Mouse (Mus musculus) liver, embryonic 12.5 days (tissue): ENCODE results near the gene Myh6. TPM values are rescaled to one million over a fixed set of nuclear protein-coding genes. Genes with fewer than 3 reads are reported as not detected.

Experiments
- ATAC-seq: fragments of 200-750 bp; cut with Nextera tagmentation; 2 replicates; pipeline ENCODE4 v1.8.0; 2017; ENCODE audit warnings: moderate number of reproducible peaks, mild to moderate bottlenecking, moderate library complexity
- H3K27ac ChIP-seq: fragments of 300-500 bp; sonication (generic); 2 replicates; pipeline ENCODE4 v1.5.1; 2016; ENCODE audit warnings: mild to moderate bottlenecking
- H3K27me3 ChIP-seq: fragments of 300-500 bp; sonication (generic); replicated peaks from 2 replicates; pipeline ENCODE4 v1.6.1; 2016; ENCODE audit warnings: mild to moderate bottlenecking, moderate library complexity
- H3K36me3 ChIP-seq: fragments of 300-500 bp; sonication (generic); 2 replicates; pipeline ENCODE4 v1.6.1; 2016; ENCODE audit warnings: mild to moderate bottlenecking, moderate library complexity
- H3K4me1 ChIP-seq: fragments of 300-500 bp; sonication (generic); 2 replicates; pipeline ENCODE4 v1.6.1; 2016
- H3K4me2 ChIP-seq: fragments of 300-500 bp; sonication (generic); 2 replicates; pipeline ENCODE4 v1.6.1; 2016; ENCODE audit warnings: mild to moderate bottlenecking, moderate library complexity
- H3K4me3 ChIP-seq: fragments of 300-500 bp; sonication (generic); 2 replicates; pipeline ENCODE4 v1.5.1; 2016; ENCODE audit warnings: mild to moderate bottlenecking, moderate library complexity
- H3K9ac ChIP-seq: fragments of 300-500 bp; sonication (generic); 2 replicates; pipeline ENCODE4 v1.6.1; 2016; ENCODE audit warnings: mild to moderate bottlenecking, moderate library complexity
- H3K9me3 ChIP-seq: fragments of 300-500 bp; sonication (generic); replicated peaks from 2 replicates; pipeline ENCODE4 v1.6.1; 2016; ENCODE audit warnings: mild to moderate bottlenecking, moderate library complexity
- WGBS: fragments of 180-500 bp; shearing (Covaris S2); methylation state at CpG from one replicate; pipeline ENCODE4 v1.1.7; 2016; ENCODE audit not compliant: insufficient replicate concordance; 5-methylcytosine and 5-hydroxymethylcytosine counted together
- polyA plus RNA-seq: library from polyadenylated mRNA; unstranded; fragments of >200 nt; fragmentation: Nextera tagmentation; extraction: Ambion mirVana; gene quantifications from 2 replicates; pipeline ENCODE4 v1.2.1, GENCODE M21; 2016

The Myh6 gene
- 0.77 and 1.2 TPM in 2 replicates for polyA plus RNA-seq

DNA sequence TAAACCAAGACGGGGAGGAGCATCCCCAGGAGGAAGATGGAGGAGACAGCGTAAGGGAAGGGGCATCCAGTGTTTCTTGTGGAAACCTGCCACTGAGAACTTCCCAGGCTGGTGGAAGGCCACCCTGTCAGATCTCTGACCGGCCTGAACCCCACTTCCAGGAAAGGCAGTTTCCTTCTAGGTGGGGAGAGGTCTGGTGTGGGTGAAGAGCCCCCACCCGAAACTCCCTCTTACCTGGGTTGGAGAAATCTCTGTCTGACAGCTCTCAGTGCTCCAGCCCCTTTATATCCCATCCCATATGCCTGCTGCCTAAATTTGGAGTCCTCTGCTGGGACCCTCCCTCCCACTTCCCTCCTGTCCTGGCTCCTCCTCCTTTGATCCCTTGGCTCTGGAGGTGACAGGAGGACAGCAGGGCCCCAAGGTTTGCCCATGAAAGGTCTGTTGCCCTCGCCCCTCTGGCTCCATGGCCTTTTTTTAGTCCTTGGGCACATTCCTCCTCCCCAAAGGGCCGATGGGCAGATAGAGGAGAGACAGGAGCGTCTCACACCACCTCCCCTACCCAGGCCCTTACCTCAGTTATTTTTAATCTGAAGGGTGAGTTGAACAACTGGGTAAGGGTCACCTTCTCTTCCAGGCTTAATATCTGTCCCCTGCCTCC is at the start of gene Myh6:
Gene Myh6 (minus strand): TSS at position 608 of the 658 bp plus-strand sequence.
- no peak within 1 kb of the TSS for H3K27ac ChIP-seq
- peaks cover 16% of the 10 kb centered on the region for H3K27me3 ChIP-seq
- ATAC-seq: no peak
- no peak within 1 kb of the TSS for H3K9ac ChIP-seq
- no peak within 1 kb of the TSS for H3K4me2 ChIP-seq
- no peaks in the 10 kb centered on the region for H3K4me1 ChIP-seq
- H3K9me3 ChIP-seq: no peaks in the 10 kb centered on the region
- H3K36me3 ChIP-seq: no peaks in the 10 kb centered on the region
- 51% methylated on average over 7 of the region's 7 CpGs for WGBS
- H3K4me3 ChIP-seq: no peak within 1 kb of the TSS

DNA sequence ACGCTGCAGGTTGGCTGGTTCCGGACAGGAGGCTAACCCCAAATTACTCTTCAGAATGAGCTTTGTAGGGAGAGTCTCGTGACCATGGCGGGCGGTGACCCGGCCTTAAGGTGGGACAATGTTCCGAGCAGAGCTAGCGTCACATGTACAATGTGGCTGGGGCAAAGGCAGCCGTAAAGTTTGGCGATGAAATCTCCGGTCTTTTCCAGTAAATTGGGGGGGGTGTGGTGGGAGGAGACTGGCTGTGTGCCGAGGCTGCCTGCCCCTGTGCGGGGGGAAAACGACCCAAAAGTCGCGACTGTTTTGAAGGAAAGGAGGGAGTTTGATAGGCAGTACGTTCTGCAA is 49.0 kb upstream of the Myh6 start:
- peak overlapping the region; percentile 80 for H3K27ac ChIP-seq
- 0% methylated on average over 17 of the region's 17 CpGs for WGBS
- peak overlapping the region; percentile 73 for H3K4me3 ChIP-seq
- peak overlapping the region; percentile 79 for H3K4me2 ChIP-seq
- 0 out of 2 replicates have a peak, but pooled peaks cover 2% of the 10 kb centered on the region for H3K27me3 ChIP-seq
- peak overlapping the region; percentile 80 for H3K9ac ChIP-seq
- no peaks in the 10 kb centered on the region for H3K9me3 ChIP-seq
- peaks cover 41% of the 10 kb centered on the region for H3K36me3 ChIP-seq
- no peak for ATAC-seq
- peaks cover 18% of the 10 kb centered on the region for H3K4me1 ChIP-seq

DNA sequence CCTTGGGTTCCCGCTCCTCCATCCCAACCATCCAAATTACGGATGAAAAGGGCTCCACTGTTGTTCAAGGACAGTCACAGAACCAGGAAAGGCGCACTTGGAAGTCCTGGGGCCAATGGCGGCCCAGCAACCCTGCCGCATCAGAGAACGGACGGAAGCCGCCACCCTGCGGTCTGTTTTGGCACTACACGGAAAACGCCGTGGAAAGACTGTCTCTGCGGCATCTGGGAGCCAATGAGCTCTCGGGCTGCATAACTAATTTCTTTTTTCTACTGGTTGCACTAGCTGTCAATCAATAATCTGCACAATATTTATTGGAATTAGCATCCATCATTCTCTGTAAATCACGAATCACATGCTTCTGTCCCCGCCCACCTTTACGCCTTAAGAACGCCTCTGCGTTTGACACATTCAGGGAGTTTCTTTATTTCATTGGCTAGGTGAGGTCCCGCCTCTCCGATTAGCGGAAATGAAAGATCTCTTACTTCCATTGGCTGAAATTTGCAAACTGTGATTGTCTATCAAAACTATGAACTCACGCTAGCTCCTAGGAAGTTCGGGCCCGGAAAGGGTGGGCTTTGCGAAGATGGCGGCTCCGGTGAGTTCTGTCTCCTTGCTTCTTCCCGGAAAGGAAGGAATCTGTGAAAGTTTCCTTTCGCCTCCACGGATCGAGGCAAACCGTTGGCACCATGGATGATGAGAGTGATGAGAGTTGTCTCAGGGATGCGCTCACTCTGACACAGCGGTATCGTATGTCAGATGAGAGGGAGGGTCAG is 48.5 kb upstream of the Myh6 start, which contains the start of gene Ngdn:
Gene Ngdn (plus strand): TSS at position 464 of the 776 bp plus-strand sequence.
- H3K4me3 ChIP-seq: peak within 1 kb of the TSS; percentile 73
- peak within 1 kb of the TSS; percentile 79 for H3K4me2 ChIP-seq
- H3K9ac ChIP-seq: peak within 1 kb of the TSS; percentile 80
- WGBS: under 1% methylated on average over 36 of the region's 36 CpGs
- H3K9me3 ChIP-seq: no peaks in the 10 kb centered on the region
- peaks cover 35% of the 10 kb centered on the region for H3K36me3 ChIP-seq
- H3K27ac ChIP-seq: peak within 1 kb of the TSS; percentile 84
- H3K27me3 ChIP-seq: 0 out of 2 replicates have a peak, but pooled peaks cover 2% of the 10 kb centered on the region
- peaks cover 18% of the 10 kb centered on the region for H3K4me1 ChIP-seq
- peak; percentile 93 for ATAC-seq

DNA sequence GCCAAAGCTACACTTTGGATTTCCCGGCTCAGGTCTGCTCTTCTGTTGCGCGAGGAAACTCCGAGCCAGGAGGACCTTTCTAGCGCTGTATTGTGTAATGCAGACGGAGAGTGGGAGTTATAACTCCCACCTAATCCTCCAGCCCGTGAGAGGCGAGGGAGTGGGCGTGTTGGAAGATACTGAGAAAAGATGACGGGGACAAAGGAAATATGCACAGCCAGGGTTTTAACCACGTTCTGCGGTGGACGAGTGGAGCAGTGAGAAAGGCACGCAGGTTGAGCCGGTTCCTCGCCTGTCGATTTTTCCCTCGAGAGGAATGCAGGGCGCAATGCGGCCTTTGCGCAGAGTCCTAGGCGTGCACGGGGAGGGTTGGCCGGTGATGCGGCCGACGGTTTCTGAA is 47.9 kb upstream of the Myh6 start:
- Histone ChIP-seq H3K4me3 (peak overlapping the region; percentile 73), H3K36me3 (peaks cover 29% of the 10 kb centered on the region)
- WGBS: under 1% methylated on average over 27 of the region's 27 CpGs

DNA sequence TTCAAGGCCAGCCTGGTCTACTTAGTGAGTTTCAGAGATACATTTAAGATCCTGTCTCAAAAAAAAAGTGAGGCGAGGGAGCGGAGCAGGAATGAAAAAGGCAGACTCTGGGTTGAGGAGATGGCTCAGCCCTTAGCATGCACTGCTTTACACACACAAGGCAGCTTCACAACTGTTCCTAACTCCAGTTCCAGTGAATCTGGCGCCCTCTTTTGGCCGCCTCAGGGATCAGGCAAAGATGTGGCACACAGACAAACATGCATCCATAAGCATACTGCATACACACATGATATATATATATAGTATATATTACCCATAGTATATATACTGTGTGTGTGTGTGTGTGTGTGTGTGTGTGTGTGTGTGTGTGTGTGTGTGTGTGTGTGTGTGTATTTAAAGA is 44.4 kb upstream of the Myh6 start:
- Histone ChIP-seq H3K27ac (no peak overlapping the region), H3K4me1 (peaks cover 6% of the 10 kb centered on the region), H3K4me3 (no peak overlapping the region), H3K9me3 (no peaks in the 10 kb centered on the region), H3K36me3 (no peaks in the 10 kb centered on the region), H3K9ac (no peak overlapping the region), H3K27me3 (peaks cover 8% of the 10 kb centered on the region; the same call in 1 of the 2 replicates), H3K4me2 (no peak overlapping the region)
- ATAC-seq: no peak
- WGBS: 62% methylated on average over 4 of the region's 4 CpGs

More for the DNA sequence above, 47.9 kb upstream of the Myh6 start:
- Histone ChIP-seq H3K4me2 (peak overlapping the region; percentile 79), H3K27me3 (0 out of 2 replicates have a peak, but pooled peaks cover 2% of the 10 kb centered on the region), H3K4me1 (peaks cover 18% of the 10 kb centered on the region), H3K9ac (peak overlapping the region; percentile 78), H3K27ac (peak overlapping the region; percentile 84), H3K9me3 (no peaks in the 10 kb centered on the region)
- ATAC-seq: peak; percentile 59

DNA sequence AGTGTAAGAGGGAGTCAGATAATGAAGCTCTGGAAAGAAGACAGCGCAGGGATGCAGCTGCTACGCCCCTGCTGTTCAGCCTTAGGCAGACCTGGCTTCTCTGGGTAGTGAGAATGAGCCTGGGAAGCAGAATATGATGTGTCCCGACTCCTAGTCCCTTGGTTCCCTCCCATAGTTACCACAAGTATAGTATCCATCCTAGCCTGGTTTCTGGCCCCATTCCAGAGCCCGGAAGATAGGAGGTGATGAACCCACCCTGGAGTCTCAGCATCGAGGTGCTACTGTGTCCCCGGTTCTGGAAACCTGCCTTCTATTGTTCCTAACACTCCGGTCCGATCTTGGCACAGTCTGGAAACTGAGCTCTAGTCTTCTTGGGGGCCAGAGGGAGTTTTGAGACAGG is 41.7 kb upstream of the Myh6 start:
- Histone ChIP-seq H3K4me3 (no peak overlapping the region), H3K4me2 (no peak overlapping the region), H3K36me3 (no peaks in the 10 kb centered on the region), H3K27me3 (peaks cover 8% of the 10 kb centered on the region; the same call in 1 of the 2 replicates), H3K27ac (no peak overlapping the region), H3K4me1 (peaks cover 15% of the 10 kb centered on the region), H3K9ac (no peak overlapping the region), H3K9me3 (no peaks in the 10 kb centered on the region)
- no peak for ATAC-seq
- 64% methylated on average over 8 of the region's 8 CpGs for WGBS

DNA sequence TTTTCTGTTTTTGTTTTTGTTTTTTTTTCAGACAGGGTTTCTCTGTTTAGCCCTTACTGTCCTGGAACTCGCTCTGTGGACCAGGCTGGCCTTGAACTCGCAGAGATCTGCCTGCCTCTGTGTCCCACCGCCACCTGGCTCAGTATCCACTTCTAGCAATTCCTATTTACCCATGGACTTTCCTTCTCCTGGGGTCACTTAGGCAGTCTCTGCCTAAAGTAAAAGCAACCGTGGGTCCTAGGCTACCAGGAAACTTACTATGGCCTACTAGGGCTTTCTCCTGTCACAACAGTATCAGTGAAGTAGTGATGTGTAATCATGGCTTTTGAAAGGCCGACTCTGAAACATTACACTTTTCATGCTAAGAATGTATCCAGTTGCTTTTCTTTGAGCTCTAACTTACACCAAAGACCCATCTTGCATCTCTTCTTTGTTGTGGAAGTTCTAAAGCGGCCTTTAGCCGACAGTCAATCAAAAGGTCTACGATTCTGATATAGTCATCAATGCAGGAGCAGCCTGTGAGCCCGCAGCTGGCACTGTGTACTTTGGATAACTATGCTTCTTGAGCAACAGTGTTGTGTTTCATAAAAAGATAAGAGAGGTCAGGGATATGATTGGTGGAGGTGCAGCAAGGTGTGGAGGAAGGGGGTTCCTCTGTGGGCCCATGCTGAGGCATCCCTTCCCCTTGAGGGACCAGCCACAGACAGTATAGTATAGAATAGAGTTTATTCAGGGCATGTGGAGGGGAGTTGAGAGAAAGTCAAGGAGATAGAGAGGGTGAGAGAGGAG is 40.6 kb upstream of the Myh6 start:
- no peaks in the 10 kb centered on the region for H3K36me3 ChIP-seq
- no peak for ATAC-seq
- H3K4me1 ChIP-seq: peaks cover 22% of the 10 kb centered on the region
- no peak overlapping the region for H3K4me2 ChIP-seq
- WGBS: 68% methylated on average over 9 of the region's 9 CpGs
- H3K4me3 ChIP-seq: no peak overlapping the region
- no peak overlapping the region for H3K9ac ChIP-seq
- peaks cover 11% of the 10 kb centered on the region; the same call in 1 of the 2 replicates for H3K27me3 ChIP-seq
- H3K9me3 ChIP-seq: no peaks in the 10 kb centered on the region
- no peak overlapping the region for H3K27ac ChIP-seq

DNA sequence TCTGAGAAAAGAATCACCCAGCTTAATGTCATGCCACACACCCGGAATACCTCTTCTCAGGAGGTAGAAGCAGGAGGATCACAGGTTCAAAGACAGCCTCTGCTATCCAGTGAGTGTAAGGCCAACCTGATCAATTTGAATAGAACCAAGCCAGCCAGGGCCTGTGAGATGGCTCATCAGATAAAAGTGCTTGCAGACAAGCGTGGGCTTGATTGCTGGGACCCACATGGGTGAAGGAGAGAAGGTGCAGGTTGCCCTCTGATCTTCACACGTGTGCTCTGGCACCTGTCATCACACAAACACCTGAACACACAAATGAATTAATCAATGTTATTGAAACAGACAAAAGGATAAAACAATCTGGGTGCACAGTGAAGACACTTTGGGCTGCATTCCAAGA is 39.8 kb upstream of the Myh6 start:
- no peak overlapping the region for H3K27ac ChIP-seq
- H3K9ac ChIP-seq: no peak overlapping the region
- H3K4me3 ChIP-seq: no peak overlapping the region
- H3K27me3 ChIP-seq: peaks cover 12% of the 10 kb centered on the region; the same call in 1 of the 2 replicates
- H3K9me3 ChIP-seq: no peaks in the 10 kb centered on the region
- H3K4me2 ChIP-seq: no peak overlapping the region
- H3K36me3 ChIP-seq: no peaks in the 10 kb centered on the region
- peaks cover 22% of the 10 kb centered on the region for H3K4me1 ChIP-seq
- 53% methylated on average over 3 of the region's 3 CpGs for WGBS
- ATAC-seq: no peak

DNA sequence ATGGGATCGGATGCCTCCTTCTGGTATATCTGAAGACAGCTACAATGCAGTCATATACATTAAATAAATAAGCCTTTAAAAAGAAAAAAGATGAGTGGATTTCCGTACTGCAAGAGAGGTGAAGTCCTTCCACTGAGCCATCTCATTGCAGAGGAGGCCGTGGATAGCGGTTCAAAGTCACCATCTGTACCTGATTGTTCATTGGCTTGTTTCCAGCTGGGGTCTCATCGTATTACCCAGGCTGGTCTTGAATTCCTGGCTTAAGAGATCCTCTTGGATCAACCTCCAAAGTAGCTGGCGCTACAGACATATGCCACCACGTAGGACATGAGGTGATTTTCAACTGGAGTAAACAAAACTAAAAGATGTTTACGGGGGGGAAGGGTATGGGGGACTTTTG is 39.2 kb upstream of the Myh6 start:
- Histone ChIP-seq H3K4me2 (no peak overlapping the region), H3K4me1 (peaks cover 22% of the 10 kb centered on the region), H3K9ac (no peak overlapping the region), H3K27ac (no peak overlapping the region), H3K27me3 (peaks cover 12% of the 10 kb centered on the region; the same call in 1 of the 2 replicates), H3K36me3 (no peaks in the 10 kb centered on the region), H3K4me3 (no peak overlapping the region), H3K9me3 (no peaks in the 10 kb centered on the region)
- WGBS: 72% methylated on average over 8 of the region's 8 CpGs
- ATAC-seq: no peak

DNA sequence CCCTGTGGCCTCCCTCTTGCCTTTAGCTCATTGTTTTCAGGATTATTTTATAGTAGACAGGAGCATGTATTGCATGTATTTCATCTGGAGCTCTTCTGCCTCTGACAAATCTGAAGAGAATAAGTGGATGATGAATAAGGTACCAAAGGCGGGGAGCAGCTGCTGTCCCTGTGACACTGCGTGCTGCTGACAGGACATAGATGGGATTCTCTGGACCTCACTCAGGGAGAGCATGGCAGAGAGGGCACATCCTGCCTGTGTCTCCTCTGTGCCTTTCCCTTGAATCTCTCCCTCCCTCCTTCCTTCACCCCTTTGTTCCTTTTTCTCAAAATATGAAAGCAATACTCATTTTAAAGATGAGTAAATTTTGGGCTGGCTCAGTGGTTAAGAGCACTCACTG is 38.8 kb upstream of the Myh6 start:
- no peaks in the 10 kb centered on the region for H3K9me3 ChIP-seq
- no peak overlapping the region for H3K4me2 ChIP-seq
- 68% methylated on average over 2 of the region's 2 CpGs for WGBS
- no peak overlapping the region for H3K27ac ChIP-seq
- H3K4me3 ChIP-seq: no peak overlapping the region
- H3K36me3 ChIP-seq: no peaks in the 10 kb centered on the region
- peaks cover 22% of the 10 kb centered on the region for H3K4me1 ChIP-seq
- no peak for ATAC-seq
- H3K27me3 ChIP-seq: peaks cover 12% of the 10 kb centered on the region; the same call in 1 of the 2 replicates
- no peak overlapping the region for H3K9ac ChIP-seq

DNA sequence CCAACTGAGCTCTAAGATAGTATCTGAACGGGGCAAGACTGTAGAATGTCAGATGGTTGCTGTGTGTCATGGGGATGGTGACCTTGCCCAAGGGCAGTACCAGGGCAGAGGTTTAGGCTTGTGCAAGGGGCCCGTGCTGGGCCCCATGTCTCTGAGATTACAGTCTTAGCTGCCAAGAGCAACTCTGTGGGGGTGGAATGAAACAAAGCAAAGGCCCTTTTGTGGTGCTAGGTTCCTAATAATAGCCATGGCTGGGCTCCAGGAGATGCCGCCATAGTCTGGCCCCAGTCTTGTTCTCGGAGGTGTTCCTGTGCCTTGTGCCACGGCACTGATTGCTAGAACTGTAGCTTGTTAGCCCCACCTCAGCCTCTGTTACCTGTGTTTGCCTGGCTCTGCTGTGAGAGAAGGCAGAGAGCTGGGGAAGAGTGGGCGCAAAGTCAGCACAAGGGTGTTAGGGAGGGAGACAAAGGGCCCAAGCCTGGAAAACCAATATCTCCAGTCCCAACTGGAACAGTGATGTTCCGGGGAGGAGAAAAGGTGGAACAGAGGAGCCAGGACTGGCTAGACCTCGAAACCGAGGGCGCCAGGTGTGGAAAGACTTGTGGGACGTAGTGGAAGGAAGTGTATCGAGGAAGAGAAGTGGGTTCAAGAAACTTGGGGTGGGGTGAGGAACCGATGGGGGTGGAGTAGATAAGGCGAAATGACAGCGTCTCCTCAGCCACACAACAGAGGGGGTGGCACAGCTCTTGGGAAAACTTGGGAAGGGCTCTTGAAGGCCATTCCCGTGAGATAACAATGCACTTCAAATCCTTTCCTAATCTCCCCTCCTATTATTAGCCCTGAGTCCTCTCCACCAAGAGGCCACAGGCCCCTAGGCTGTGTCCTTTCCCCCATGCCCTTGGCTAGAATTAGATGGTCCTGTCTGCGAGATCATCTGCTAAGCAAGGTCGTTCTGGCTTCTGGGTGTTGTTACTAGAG is 37.4 kb upstream of the Myh6 start:
- WGBS: 45% methylated on average over 18 of the region's 18 CpGs
- Histone ChIP-seq H3K27me3 (peaks cover 12% of the 10 kb centered on the region; the same call in 1 of the 2 replicates), H3K9me3 (no peaks in the 10 kb centered on the region), H3K4me2 (no peak overlapping the region), H3K27ac (no peak overlapping the region), H3K36me3 (no peaks in the 10 kb centered on the region), H3K4me3 (no peak overlapping the region), H3K9ac (no peak overlapping the region), H3K4me1 (peaks cover 22% of the 10 kb centered on the region)
- ATAC-seq: no peak
